8 mouse cellular contexts compared by ENCODE assay signal in the genomic region with DNA sequence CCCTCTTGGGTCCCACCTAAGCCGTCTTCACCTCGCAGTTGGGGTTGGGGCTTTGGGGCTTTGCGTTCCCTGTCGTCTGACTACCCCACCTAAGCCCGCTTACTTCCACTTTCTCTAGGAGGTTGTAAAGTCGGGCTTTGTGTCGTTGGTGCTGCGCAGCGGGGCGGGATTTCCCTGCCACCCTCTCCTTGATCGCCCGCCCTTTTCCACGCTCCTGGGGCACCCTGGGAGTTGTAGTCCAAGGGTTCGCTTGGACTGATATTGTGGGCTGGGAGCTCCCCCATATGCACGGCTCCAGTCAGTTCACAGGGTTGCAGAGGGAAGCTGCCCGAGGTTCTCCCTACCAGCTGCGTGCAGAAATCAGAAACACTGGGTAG.
DNase-seq lines count a peak whose midpoint lies in the region; ATAC-seq and TF ChIP-seq lines count a peak whose summit lies in the region.

No protein-coding gene starts in this region.

- H3K27ac ChIP-seq in limb, embryonic 13.5 days: peak overlapping the region; percentile 95
- peak overlapping the region; percentile 89 for H3K27ac ChIP-seq in midbrain, embryonic 16.5 days (ENCODE audit: low read length)

- peak; percentile 38; the same call in 1 of the 2 replicates for TF ChIP-seq CTCF in brain, embryonic 14.5 days (IDR thresholded peaks at IDR 0.05; ENCODE audit: borderline replicate concordance, extremely low read depth, insufficient read depth, insufficient read length)

- no peaks in the 10 kb centered on the region; the same call in 1 of the 2 replicates for H3K27me3 ChIP-seq in limb, embryonic 13.5 days
- no peaks in the 10 kb centered on the region for H3K27me3 ChIP-seq in midbrain, embryonic 16.5 days (ENCODE audit: control insufficient read depth, insufficient read depth, low read depth, low read length)
- H3K27me3 ChIP-seq in splenic B cell, adult 2 months (ENCODE audit: control insufficient read depth, insufficient read depth, low read length, poor library complexity, severe bottlenecking): no peaks in the 10 kb centered on the region

- peak overlapping the region; percentile 62 for H3K4me3 ChIP-seq in limb, embryonic 13.5 days
- peak overlapping the region; percentile 67 for H3K4me3 ChIP-seq in midbrain, embryonic 16.5 days (ENCODE audit: low read depth, low read length)

- 10% methylated on average over 17 of the region's 17 CpGs for whole genome bisulfite sequencing in limb, embryonic 13.5 days
- 15% methylated on average over 17 of the region's 17 CpGs for WGBS in midbrain, embryonic 16.5 days

- peak; percentile 92 for ATAC-seq in CD4-positive, CD25-positive, alpha-beta regulatory T cell, adult 4 months
- peak; percentile 98 for ATAC-seq in erythroblast, adult 5-6 weeks (replicated peaks; ENCODE audit: low FRiP score, poor library complexity, severe bottlenecking)
- peak; percentile 95 for ATAC-seq in limb, embryonic 13.5 days (ENCODE audit: low FRiP score, low read depth)
- ATAC-seq in midbrain, embryonic 16.5 days: peak; percentile 98

- H3K9me3 ChIP-seq in limb, embryonic 13.5 days: no peaks in the 10 kb centered on the region
- no peaks in the 10 kb centered on the region; the same call in 1 of the 2 replicates for H3K9me3 ChIP-seq in midbrain, embryonic 16.5 days (replicated peaks; ENCODE audit: control insufficient read depth, low read length, poor library complexity, severe bottlenecking)

- H3K4me2 ChIP-seq in limb, embryonic 13.5 days (replicated peaks): peak overlapping the region; percentile 45
- peak overlapping the region; percentile 26; the same call in 1 of the 2 replicates for H3K4me2 ChIP-seq in midbrain, embryonic 16.5 days (ENCODE audit: low read length)

- H3K9ac ChIP-seq in limb, embryonic 13.5 days: peak overlapping the region; percentile 87
- H3K9ac ChIP-seq in midbrain, embryonic 16.5 days (ENCODE audit: low read depth, low read length): peak overlapping the region; percentile 88

- peak; percentile 96 for DNase-seq in brain, embryonic 14.5 days (ENCODE audit: low read depth)
- DNase-seq in heart, adult 9 months (ENCODE audit: low spot score in 2 of 2): peak; percentile 90
- DNase-seq in kidney, adult 9 months: peak; percentile 92
- DNase-seq in splenic B cell, adult 2 months (ENCODE audit: low read depth, low spot score): peak; percentile 92

- no peaks in the 10 kb centered on the region for H3K4me1 ChIP-seq in limb, embryonic 13.5 days
- H3K4me1 ChIP-seq in midbrain, embryonic 16.5 days (ENCODE audit: control insufficient read depth, insufficient read depth, low read length): 0 out of 2 replicates have a peak, but pooled peaks cover 3% of the 10 kb centered on the region

- peak; percentile 31; the same call in 1 of the 2 replicates for TF ChIP-seq POLR2A in brain, embryonic 14.5 days (IDR thresholded peaks at IDR 0.05; ENCODE audit: borderline replicate concordance, extremely low read depth, insufficient read depth, insufficient read length, poor library complexity, severe bottlenecking)

- no peaks in the 10 kb centered on the region for H3K36me3 ChIP-seq in limb, embryonic 13.5 days
- no peaks in the 10 kb centered on the region for H3K36me3 ChIP-seq in midbrain, embryonic 16.5 days (ENCODE audit: control insufficient read depth, insufficient read depth, low read length)
- no peaks in the 10 kb centered on the region for H3K36me3 ChIP-seq in splenic B cell, adult 2 months (ENCODE audit: control insufficient read depth, insufficient read depth, low read length, poor library complexity, severe bottlenecking)

Comparison
In these comparisons a context has a peak if more than half of its experiments do, and no peak if none do; other contexts are left out.
1. Peak in every context shown above with its lines: DNase-seq, ATAC-seq, H3K4me3 ChIP-seq and H3K27ac ChIP-seq.